Mouse (Mus musculus) heart, adult 2 months (tissue): ENCODE data around the gene Fcho2. TPM values are rescaled to one million over a fixed set of nuclear protein-coding genes. Genes with fewer than 3 reads are reported as not detected.

Source experiments
- DNase-seq, 2 experiments: peaks; one replicate each; pipeline ENCODE4 v3.0.0; 2021
- H3K27ac ChIP-seq: fragments of 200-600 bp; 2 replicates; pipeline ENCODE4 v1.8.1; 2022
- H3K27me3 ChIP-seq: fragments of 200-500 bp; 2 replicates; pipeline ENCODE4 v1.6.1; 2012; ENCODE audit warnings: mild to moderate bottlenecking, low read length, inconsistent platforms, mixed read lengths; ENCODE audit not compliant: control insufficient read depth, insufficient read depth
- H3K36me3 ChIP-seq: fragments of 200-500 bp; 2 replicates; pipeline ENCODE4 v1.6.1; 2012; ENCODE audit warnings: low read length, inconsistent platforms; ENCODE audit not compliant: control insufficient read depth, insufficient read depth
- H3K4me1 ChIP-seq: fragments of 200-500 bp; 2 replicates; pipeline ENCODE4 v1.6.1; 2011; ENCODE audit warnings: low read length; ENCODE audit not compliant: control insufficient read depth, insufficient read depth
- H3K4me3 ChIP-seq: fragments of 200-600 bp; 2 replicates; pipeline ENCODE4 v1.8.1; 2022
- H3K79me2 ChIP-seq: fragments of 200-500 bp; replicated peaks from 2 replicates; pipeline ENCODE4 v1.6.1; 2012; ENCODE audit warnings: mild to moderate bottlenecking, inconsistent platforms, low read length, moderate library complexity, mixed read lengths; ENCODE audit not compliant: control insufficient read depth, insufficient read depth
- H3K9ac ChIP-seq: fragments of 200-500 bp; 2 replicates; pipeline ENCODE4 v1.6.1; 2012; ENCODE audit warnings: low read depth, mild to moderate bottlenecking, control low read depth, inconsistent platforms, low read length, mixed read lengths
- CTCF ChIP-seq: fragments of 200-600 bp; IDR thresholded peaks from 2 replicates; pipeline ENCODE4 v1.8.1; 2022; ENCODE audit warnings: antibody characterized with exemption, mild to moderate bottlenecking, moderate library complexity
- EP300 ChIP-seq: fragments of 200-500 bp; IDR thresholded peaks from 2 replicates; pipeline ENCODE4 v1.6.1; 2011; ENCODE audit warnings: low read depth, low read length, control low read depth; ENCODE audit not compliant: insufficient read depth
- POLR2A ChIP-seq: fragments of 200-500 bp; IDR thresholded peaks from 2 replicates; pipeline ENCODE4 v1.6.1; 2011; ENCODE audit warnings: mild to moderate bottlenecking, low read depth, low read length, control low read depth; ENCODE audit not compliant: insufficient read depth
- WGBS: fragments of 180-500 bp; shearing (Covaris S2); methylation state at CpG from one replicate; pipeline ENCODE4 v1.1.7; 2018; 5-methylcytosine and 5-hydroxymethylcytosine counted together
- intact Hi-C: fragments of 180-260 bp; cut with DNase I; formaldehyde crosslinking; loops from one replicate; pipeline ENCODE4 v1.15.1; 2025
- polyA plus RNA-seq: library from polyadenylated mRNA; depleted of rRNA; stranded (reverse); fragments of >200 nt; gene quantifications from 2 replicates; pipeline ENCODE4 v1.2.3, GENCODE M21; 2012
- total RNA-seq, 2 experiments: library from RNA; stranded (reverse); gene quantifications; 2 replicates each; pipeline ENCODE4 v1.2.3; 2021

Gene Fcho2
- total and polyA plus RNA-seq, 3 experiments = 11.8 to 37.6 (median 35.4) TPM

DNA sequence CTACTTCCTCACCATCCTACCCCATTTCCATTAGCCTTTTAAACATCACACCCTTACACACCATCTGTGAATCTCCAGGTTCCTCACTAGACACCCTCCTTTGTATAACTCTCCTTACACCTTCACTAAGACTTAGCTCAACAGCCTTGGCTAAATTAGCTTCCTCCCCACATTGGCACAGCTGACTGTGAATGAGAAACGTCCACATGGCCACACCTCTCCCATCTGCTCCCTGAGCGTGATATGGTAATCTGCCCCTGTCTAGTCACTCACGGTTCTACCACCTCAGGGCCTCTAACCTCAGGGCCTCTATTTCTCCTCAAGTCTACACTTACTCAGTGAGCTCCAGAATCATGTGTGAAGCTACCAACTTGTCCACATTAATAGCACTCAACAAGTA, 82.0 kb downstream of the Fcho2 start:
- 45% methylated on average over 3 of the region's 3 CpGs for WGBS
- Histone ChIP-seq H3K4me3 (no peak overlapping the region), H3K4me1 (no peaks in the 10 kb centered on the region), H3K36me3 (no peaks in the 10 kb centered on the region; the same call in none of the 2 replicates), H3K27me3 (no peaks in the 10 kb centered on the region), H3K9ac (no peak overlapping the region), H3K27ac (no peak overlapping the region), H3K79me2 (no peaks in the 10 kb centered on the region)
- no peak for TF ChIP-seq POLR2A
- intact Hi-C loops = no loop called here
- no peak for DNase-seq

DNA sequence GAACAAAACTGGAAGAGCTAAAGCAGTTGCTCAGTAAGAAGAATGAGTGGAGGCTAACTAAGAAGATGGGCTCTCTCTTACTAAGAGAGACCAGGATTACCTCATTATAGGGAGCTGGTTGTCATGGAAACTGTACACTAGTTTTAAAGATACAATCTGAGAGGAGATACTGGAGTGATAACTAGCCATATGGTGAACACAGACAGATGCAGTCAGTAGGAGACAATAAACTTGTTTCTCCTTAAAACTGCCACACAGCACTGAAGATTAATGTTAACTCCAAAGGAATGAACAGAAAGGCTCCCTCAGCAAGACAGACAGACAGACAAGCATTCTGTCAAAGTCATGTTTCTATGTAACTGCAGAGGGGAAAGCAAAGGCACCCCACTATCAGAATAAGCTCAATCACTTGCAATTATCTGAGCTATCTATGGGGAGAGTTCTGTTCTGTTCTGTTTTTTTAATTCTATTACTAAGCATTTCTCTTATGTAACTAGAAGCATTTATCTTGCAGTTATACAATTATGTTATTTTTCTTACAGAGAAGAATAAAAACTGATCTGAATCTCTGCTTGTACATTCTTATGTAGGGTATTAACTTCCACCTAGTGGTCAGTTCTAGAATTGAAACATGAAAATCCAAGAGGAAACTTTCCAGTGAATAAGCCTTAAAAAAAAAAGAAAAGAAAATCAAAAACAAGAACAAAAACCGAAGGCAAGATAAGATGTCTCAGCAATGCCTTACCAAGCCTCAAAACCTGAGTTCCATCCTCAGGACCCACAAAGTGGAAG, 85.8 kb downstream of the Fcho2 start:
- H3K9ac ChIP-seq = no peak overlapping the region
- TF ChIP-seq CTCF (peak; percentile 68), EP300 (no peak)
- WGBS = 30% methylated on average over 1 of the region's 1 CpGs
- H3K36me3 ChIP-seq = peaks cover 2% of the 10 kb centered on the region
- no peak for DNase-seq
- intact Hi-C loops = loop anchor here (5.0 kb wide), 1 partner anchor 132 kb away; no protein-coding TSS in a partner anchor
- no peaks in the 10 kb centered on the region for H3K79me2 ChIP-seq
- H3K27ac ChIP-seq = no peak overlapping the region
- no peak overlapping the region for H3K4me3 ChIP-seq
- no peaks in the 10 kb centered on the region for H3K27me3 ChIP-seq
- no peaks in the 10 kb centered on the region for H3K4me1 ChIP-seq

DNA sequence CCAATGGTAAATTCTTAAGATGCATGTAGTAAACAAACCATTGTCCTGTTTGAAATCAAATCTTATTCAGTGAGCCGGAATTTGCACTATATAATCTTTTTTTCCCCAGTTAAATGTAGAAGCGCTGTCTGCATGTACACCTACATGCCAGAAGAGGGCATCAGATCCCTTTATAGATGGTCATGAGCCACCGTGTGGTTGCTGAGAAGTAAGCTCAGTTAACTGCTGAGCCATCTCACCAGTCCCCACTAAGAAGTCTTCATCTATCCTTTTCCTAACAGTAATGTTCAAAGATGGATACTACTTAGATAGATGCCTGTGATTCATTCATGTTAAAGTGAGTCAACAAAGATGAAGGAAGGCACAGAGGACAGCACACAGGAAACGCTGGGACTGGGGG, 88.8 kb downstream of the Fcho2 start:
- TF ChIP-seq EP300 (no peak), CTCF (peak; percentile 85), POLR2A (no peak)
- intact Hi-C loops = loop anchor here (5.0 kb wide), 1 partner anchor 129 kb away; no protein-coding TSS in a partner anchor
- peaks cover 2% of the 10 kb centered on the region for H3K36me3 ChIP-seq
- WGBS = 62% methylated on average over 4 of the region's 4 CpGs
- H3K4me1 ChIP-seq = no peaks in the 10 kb centered on the region
- H3K9ac ChIP-seq = no peak overlapping the region
- DNase-seq = no peak
- no peaks in the 10 kb centered on the region for H3K79me2 ChIP-seq
- H3K27me3 ChIP-seq = no peaks in the 10 kb centered on the region
- H3K27ac ChIP-seq = no peak overlapping the region
- no peak overlapping the region for H3K4me3 ChIP-seq

DNA sequence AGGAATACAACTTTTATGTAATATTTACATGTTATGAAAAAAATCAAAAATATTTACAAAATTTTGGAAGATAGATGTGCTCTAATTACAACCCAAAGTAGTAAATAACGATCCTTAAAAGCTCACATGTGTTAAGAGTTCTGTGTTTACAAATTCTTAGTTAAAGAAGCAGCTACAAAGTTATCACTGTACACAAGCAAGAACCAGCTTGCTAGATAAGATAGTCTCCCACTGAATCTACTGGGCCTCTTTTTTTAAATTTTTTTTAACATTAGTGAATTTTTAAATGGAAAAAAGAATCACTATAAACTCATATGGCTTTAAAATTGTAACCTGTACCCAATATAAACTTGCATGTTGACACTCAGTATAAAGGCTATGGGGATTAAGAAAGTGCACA, 91.8 kb downstream of the Fcho2 start:
- H3K79me2 ChIP-seq = no peaks in the 10 kb centered on the region
- intact Hi-C loops = no loop called here
- H3K4me3 ChIP-seq = no peak overlapping the region
- TF ChIP-seq POLR2A = no peak
- TF ChIP-seq EP300 = no peak
- TF ChIP-seq CTCF = no peak
- no peak overlapping the region for H3K27ac ChIP-seq
- 88% methylated on average over 1 of the region's 1 CpGs for WGBS
- H3K9ac ChIP-seq = no peak overlapping the region
- H3K36me3 ChIP-seq = peaks cover 2% of the 10 kb centered on the region
- no peak for DNase-seq
- H3K4me1 ChIP-seq = no peaks in the 10 kb centered on the region
- no peaks in the 10 kb centered on the region for H3K27me3 ChIP-seq

DNA sequence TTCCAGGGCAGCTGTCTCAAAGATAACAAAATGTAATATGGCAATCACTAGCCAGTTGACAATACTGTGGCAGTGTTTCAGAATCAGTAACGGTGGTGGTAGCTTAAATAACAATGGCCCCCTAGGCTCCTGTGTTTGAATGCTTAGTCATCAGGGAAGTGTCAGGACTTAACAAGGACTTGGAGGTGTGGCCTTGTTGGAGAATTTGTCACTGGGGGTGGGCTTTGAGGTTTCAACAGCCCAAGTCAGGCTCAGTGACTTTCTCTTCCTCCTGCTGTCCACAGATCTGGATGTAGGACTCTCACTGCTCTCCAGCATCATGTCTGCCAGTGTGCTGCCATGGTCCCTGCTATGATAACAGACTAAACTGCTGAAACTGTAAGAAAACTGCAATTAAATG, 93.0 kb downstream of the Fcho2 start:
- TF ChIP-seq CTCF = no peak
- TF ChIP-seq POLR2A = no peak
- TF ChIP-seq EP300 = no peak
- Histone ChIP-seq H3K36me3 (peaks cover 2% of the 10 kb centered on the region), H3K27me3 (no peaks in the 10 kb centered on the region), H3K79me2 (no peaks in the 10 kb centered on the region), H3K4me1 (no peaks in the 10 kb centered on the region), H3K27ac (no peak overlapping the region), H3K9ac (no peak overlapping the region), H3K4me3 (no peak overlapping the region)
- 32% methylated on average over 1 of the region's 1 CpGs for WGBS
- intact Hi-C loops = no loop called here
- DNase-seq = no peak

DNA sequence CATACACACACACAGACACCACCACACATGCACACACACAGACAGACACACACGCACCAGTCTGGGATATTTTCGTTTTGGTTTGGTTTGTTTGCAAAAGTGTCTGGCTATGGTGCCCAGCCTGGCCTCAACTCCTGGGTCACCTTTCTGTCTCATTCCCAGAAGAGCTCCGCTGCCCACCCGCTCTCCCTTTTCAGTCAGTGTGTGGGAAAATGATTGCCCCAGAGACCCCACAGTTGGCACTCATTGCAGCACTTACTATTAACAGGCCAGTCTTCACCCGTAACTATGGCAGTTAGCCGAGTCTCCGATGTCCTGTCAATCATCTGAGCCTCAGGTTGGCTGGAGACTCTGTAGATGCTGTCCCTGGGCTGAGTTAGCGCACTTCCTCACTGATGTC, 99.1 kb downstream of the Fcho2 start:
- intact Hi-C loops = no loop called here
- no peak overlapping the region for H3K27ac ChIP-seq
- H3K9ac ChIP-seq = no peak overlapping the region
- 93% methylated on average over 8 of the region's 8 CpGs for whole genome bisulfite sequencing
- no peaks in the 10 kb centered on the region for H3K36me3 ChIP-seq
- H3K4me1 ChIP-seq = no peaks in the 10 kb centered on the region
- no peak for TF ChIP-seq POLR2A
- no peak for TF ChIP-seq CTCF
- no peak for TF ChIP-seq EP300
- no peaks in the 10 kb centered on the region for H3K79me2 ChIP-seq
- DNase-seq = no peak
- no peaks in the 10 kb centered on the region for H3K27me3 ChIP-seq
- no peak overlapping the region for H3K4me3 ChIP-seq
